Mouse (Mus musculus): ENCODE measurements around the gene Slamf7.
"Not testable (repeated sequence)": the region's sequence is repeated elsewhere in the genome, so short reads cannot be mapped to it uniquely, and the experiment has no call there.

Slamf7 gene

GRCm38 (mm10) chr1:171652734-171653133 lies at the start of gene Slamf7:
Slamf7 (minus strand) TSS chr1:171653035.
- DNase-seq (ENCODE audit: low read depth, low spot score) = no peak

DNA sequence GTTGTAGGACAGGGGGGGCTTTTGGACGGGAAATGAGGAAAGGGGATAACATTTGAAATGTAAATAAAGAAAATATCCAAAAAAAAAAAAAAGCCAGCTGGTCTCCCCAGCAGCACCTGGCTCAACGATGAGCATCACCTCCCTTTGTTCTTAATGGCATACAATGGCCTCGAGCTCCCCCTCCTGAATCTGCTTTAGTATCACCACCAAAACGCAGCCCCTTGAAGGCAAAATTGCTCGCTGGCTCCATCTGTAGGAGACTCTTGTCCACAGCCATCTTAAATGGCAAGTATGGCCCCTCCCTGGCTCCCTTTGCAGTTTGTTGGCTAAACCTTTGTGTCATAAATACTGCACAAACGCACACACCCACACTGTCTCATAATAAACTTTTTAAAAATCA lies 46.1 kb upstream of the Slamf7 start:
- no peak for DNase-seq (ENCODE audit: low read depth, low spot score)

DNA sequence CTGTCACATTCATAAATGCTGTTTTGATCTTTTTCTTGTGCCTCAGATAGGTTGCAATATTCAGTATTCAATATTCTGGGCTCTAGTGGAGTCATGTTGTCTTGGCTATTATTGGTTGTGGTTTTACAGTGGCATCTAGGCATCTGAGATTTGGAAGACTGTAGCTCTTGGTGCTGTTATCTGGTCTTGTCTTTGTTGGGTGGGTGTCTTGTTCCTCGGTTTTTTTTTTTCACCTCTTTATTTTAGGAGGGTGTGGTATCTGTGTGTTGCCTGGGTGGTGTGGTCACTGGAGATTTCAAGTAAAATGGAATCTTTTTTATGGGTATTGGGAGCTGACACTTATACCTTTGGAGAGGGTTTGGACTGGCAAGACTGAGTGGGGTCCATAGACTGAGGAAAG lies 41.1 kb upstream of the Slamf7 start:
- DNase-seq (ENCODE audit: low read depth, low spot score) = no peak

DNA sequence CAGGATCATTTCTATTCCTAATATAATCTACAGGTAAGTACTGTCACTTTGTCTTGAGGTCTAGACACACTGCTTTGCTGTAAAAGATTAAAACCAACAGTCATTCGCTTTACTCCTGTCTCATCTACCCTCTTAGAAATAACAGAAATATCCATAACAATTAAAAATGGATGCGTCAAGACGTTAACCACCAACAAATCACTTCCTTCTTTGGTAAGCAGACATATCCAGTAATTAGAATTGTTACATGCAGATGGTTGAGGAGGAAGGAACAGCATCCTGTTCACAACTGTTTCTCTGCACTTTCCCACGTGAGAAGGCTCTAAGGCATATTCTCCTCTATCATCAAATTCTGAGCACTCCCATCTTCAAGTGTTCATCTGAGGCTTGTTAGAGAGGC lies 34.5 kb upstream of the Slamf7 start:
- no peak for DNase-seq (ENCODE audit: low read depth, low spot score)

- DNase-seq (ENCODE audit: low read depth, low spot score) = no peak
Observed at GRCm38 (mm10) chr1:171684923-171685322, 32.1 kb upstream of the Slamf7 start.

DNA sequence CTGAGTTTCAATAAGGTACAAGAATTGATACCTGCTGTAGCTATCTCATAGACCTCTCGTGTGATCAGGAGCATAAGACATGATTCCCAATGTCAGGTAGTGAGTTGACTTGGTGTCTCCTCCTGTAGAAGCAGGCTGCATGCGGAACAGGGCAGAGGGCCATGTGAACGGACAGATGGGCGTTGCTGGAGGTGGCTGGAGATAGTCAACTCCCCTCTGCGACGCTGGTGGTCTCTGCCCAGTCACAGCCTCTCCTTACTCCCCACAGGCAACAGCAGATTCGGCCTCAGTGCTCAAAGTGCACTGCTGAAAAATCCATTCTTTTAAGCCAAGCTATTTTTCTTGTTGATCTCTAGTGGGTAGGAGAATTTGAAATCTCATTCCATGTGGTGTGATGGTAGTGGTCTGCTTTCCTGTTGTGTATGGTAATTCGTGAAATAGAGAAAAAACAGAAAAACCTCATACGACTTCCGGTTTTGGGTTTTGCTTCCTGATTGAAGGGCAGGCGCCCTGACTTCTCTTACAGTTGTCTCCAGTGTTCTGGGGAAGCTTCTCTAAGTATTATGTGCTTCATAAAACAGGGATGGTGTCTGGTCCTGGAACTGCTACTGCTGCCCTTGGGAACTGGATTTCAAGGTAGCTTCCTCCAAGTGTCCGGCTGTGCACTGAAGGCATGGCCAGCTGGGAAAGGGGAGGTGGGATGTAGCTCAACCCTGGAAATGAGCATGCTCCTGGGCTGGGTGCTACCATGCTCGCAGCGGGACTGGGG lies 28.9 kb upstream of the Slamf7 start, which contains the start of gene Cd48:
Gene Cd48, plus strand, starts transcription at position 479 of the 769 bp plus-strand sequence.
- DNase-seq (ENCODE audit: low read depth, low spot score) = no peak

DNA sequence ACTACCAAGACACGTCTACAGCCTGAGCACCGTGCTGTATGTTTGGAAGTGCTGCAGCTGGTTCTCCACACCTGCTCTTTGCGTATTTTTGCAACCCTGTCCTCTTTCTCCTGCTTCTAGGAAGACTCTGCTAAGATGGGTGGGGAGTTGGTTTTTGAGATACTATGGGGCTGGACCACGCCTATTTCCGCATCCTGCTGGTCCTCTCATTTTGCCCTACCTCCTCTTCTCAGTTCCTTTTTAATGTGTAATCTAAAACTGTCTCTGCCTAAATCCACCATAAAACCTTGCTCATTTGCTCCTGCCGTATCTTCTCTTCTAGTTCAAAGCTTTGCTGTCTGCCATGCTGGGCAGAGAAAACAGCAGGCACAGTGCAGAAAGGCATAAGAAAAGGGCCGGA lies 28.2 kb upstream of the Slamf7 start:
- DNase-seq (ENCODE audit: low read depth, low spot score) = no peak

DNA sequence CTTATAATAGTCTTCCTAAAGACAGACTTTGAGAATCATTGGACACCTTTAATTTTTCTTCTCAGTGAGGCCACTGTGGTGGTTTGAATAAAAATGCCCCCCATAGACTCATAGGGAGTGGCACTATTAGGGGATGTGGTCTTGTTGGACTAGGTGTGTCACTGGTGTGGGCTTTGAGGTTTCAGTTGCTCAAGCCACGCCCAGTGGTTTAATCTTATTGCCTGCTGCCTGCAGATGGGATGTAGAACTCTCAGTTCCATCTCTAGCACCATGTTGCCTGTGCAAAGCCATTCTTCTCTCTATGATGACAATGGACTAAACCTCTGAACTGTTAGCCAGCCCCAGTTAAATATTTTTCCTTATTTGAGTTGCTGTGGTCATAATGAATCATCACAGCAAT lies 24.9 kb upstream of the Slamf7 start:
- no peak for DNase-seq (ENCODE audit: low read depth, low spot score)

- no peak for DNase-seq (ENCODE audit: low read depth, low spot score)
Observed at GRCm38 (mm10) chr1:171674467-171674866, 21.6 kb upstream of the Slamf7 start.

DNA sequence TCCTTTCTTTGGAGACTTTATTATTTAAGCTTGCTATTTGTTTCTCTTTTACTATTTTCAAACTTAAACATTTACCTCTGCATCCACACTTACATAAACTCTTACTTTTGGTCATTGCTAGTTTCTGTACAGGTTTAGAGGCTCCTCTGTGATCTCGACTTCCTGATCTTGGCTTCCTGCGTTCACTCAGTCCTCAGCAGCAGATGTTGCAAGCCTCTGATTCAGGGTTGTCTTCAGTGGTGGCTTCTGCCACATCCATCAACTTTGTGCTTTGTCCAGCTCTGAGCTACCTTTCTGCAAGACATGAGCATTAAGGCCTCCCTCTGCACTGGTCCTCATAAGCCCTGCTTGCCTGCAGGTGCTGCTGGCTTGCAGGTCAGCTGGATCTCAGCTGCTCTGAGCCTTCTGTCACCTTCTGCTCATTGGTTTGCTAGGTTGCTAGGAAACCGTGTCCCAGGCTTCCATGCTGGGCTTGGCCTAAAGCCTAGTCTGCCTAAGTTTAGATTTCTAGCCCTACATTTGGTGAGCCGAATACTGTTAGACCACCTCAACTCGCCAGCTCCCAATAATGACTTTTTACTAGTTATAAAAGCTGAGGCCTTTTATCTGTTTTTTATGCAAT lies 20.1 kb upstream of the Slamf7 start:
- DNase-seq (ENCODE audit: low read depth, low spot score) = no peak

- DNase-seq (ENCODE audit: low read depth, low spot score) = not testable (repeated sequence)
Observed at GRCm38 (mm10) chr1:171672451-171672850, 19.6 kb upstream of the Slamf7 start.

DNA sequence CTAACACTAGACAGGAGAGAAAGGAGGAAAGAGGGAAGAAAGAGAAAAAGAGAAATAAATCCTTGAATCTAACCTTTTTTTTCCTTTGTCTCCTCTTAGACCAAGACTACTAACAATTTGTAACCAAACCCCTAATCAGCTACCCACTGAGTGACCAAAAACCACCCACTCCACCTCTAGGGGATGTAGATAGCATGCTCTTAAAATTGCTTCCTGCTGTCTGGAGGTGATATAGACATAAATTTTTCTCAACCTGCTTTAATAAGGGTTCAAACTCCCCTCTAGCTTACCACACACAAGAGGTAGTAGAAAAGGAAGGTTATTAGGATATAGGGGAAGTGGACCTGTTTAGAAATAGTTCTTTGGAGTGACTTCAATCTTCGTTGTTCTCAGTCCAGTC lies 14.3 kb upstream of the Slamf7 start:
- no peak for DNase-seq (ENCODE audit: low read depth, low spot score)

- DNase-seq (ENCODE audit: low read depth, low spot score) = no peak
Observed at GRCm38 (mm10) chr1:171666350-171666749, 13.5 kb upstream of the Slamf7 start.

DNA sequence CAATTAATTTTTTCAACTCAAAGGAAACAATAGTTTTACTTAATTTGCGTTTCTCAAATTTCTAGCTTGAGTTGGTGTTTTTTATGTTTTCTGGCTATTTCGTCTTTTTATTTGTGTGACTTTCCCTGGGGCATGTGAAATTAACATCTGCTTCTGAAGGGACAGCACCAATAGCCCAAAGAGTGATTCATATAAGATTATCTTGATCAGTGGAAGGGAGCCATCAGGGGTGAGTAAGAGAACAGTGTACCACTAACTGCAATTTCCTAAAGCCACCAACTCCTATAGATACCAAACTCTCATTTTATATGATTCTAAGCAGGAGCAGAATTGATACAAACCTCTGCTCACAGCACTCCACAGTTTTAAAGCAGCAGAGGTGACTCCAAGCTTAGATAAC lies 10.9 kb upstream of the Slamf7 start:
- DNase-seq (ENCODE audit: low read depth, low spot score) = no peak

- DNase-seq (ENCODE audit: low read depth, low spot score) = no peak
Observed at GRCm38 (mm10) chr1:171661482-171661881, 8.6 kb upstream of the Slamf7 start.

DNA sequence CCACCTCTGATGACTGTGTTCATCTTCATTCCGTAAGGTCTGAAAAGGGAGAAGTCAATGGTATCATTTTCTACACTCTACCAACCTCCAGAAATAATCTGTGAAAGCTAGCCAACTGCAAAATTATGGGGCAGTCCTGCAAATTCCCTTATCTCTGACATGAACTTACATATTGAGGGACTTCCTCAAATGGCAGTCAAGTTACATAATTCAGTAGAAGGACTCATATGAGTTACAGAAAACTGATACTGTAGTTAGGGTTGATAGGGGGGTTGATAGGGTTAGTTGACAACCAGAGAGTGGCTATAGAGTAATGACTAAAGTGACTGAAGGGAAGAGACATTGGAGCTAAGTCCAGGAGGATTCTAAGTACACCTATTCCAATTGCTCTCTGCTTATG lies 7.6 kb upstream of the Slamf7 start:
- no peak for DNase-seq (ENCODE audit: low read depth, low spot score)

- no peak for DNase-seq (ENCODE audit: low read depth, low spot score)
Observed at GRCm38 (mm10) chr1:171658561-171658991, 5.7 kb upstream of the Slamf7 start.

DNA sequence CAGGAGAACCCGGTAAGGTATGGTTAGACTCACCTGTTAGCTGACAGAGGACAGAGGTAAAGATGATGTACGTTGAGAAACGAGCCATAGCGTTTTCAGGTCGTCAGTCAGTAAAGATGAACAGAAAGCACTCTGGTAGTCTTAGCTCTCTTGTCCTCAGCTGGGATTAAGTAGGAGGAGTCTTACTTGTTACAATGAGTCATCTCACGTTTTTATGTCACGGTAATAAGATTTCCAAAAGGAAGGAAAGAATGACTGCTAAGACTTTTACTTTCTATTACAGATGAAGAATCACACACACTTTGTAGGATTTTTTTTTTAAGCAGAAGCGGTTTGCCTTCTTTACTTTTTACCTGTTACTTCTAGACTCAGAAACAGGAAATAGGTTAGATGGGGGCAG lies 4.0 kb downstream of the Slamf7 start:
- DNase-seq (ENCODE audit: low read depth, low spot score) = no peak

GRCm38 (mm10) chr1:171647716-171648115 lies 5.1 kb downstream of the Slamf7 start:
- DNase-seq (ENCODE audit: low read depth, low spot score) = no peak

DNA sequence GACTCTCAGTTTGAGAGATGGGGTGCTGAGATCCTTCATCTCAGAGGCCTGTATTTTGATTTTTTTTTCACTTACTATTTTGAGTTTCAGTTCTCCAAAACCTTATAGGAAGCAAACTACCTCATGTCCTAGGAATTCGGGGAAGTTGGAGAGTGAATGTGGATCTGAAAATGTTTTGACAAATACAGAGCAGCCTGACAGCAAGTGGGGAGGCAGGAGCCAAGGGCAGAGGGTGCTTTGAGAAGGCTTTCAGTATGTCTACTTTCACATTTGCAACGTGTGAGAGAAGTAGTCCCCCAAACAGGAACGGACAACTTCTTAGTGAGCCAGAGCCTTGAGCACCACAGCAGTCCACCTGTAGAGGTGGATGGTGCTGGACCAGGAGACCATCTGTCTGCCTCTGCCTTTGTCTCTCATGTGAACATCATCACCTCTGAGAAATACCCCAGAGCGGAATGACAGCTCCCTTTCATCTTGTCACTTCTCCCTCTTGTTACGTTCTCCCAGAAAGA lies 6.3 kb downstream of the Slamf7 start:
- no peak for DNase-seq (ENCODE audit: low read depth, low spot score)

DNA sequence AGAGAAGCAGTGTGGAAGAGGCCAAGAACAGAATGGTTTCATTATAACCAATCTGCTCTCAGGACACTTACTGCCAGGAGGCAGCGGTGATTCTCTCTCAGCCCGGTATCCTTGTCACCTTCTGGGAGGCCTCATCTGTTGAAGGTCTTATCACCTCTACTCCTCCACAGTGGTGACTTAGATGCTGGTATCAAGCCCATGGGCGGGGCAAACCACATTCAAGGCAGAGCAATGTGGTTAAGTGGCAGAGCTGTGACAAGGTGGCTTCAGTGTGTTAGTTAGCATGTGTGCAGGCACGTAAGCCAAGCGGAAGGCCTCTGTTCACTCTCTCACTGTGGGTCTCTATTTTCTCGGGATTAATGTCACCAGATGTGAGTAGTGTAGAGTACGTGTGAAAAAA lies 9.2 kb downstream of the Slamf7 start:
- DNase-seq (ENCODE audit: low read depth, low spot score) = no peak

- no peak for DNase-seq (ENCODE audit: low read depth, low spot score)
Observed at GRCm38 (mm10) chr1:171640796-171641195, 12.0 kb downstream of the Slamf7 start.

- no peak for DNase-seq (ENCODE audit: low read depth, low spot score)
Observed at GRCm38 (mm10) chr1:171638686-171639085, 14.1 kb downstream of the Slamf7 start.
